8 mouse cellular contexts compared by ENCODE assay signal in the genomic region with DNA sequence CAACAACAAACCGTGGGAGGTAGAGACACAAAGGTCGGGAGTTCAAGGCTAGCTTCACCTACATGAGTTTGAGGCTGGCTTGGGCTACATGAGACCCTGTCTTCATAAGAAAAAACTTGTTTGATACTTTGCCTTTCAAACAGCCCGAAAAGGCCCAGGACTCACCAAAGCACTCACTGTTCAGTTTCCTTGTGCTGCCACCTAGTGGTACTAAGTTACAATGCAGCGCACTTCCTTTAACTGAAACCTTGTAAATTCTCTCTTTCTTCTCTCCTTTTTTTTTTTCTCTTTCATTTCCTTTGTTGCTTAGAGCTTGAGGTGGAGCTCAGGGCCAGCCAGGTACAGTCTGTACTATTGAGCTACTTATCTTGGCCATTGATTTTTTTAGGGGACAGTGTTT. TPM values are rescaled to one million over a fixed set of nuclear protein-coding genes. Genes with fewer than 3 reads are reported as not detected.
DNase-seq lines count a peak whose midpoint lies in the region; ATAC-seq and TF ChIP-seq lines count a peak whose summit lies in the region.
"Had no signal": no experiment of that assay in that cellular context is flagged by ENCODE, and none has a peak within 500 bp of the region (broad histone marks: within the 10 kb centered on the region; RNA-seq: fewer than 3 reads in every experiment).

No protein-coding gene starts in this region.

- H3K4me2 ChIP-seq in CH12.LX (ENCODE audit: insufficient read depth, low read depth, poor library complexity, severe bottlenecking): no peak overlapping the region

- peak; percentile 71 for TF ChIP-seq RAD21 in CH12.LX (IDR thresholded peaks at IDR 0.05; ENCODE audit: low read depth, low read length)

- peak in 1 of 2 experiments; percentile 42 for DNase-seq in layer of hippocampus, adult 2 months (ENCODE audit: low spot score in 2 of 2)
- DNase-seq in layer of hippocampus, postnatal 25 days (ENCODE audit: extremely low spot score in 1 of 2, low spot score in 1 of 2): no peak
- DNase-seq in CH12.LX (ENCODE audit: extremely low read depth): peak; percentile 60
- DNase-seq in kidney, postnatal 4 days: peak; percentile 32 to 53
- peak; percentile 2 for DNase-seq in retina, adult 2 months (ENCODE audit: low read depth, low spot score)

- H3K4me3 ChIP-seq in layer of hippocampus, adult 2 months: no peak overlapping the region
- H3K4me3 ChIP-seq in CH12.LX (replicated peaks in 1 of 3; ENCODE audit: low read depth in 2 of 3, low read length in 2 of 3, poor library complexity in 1 of 3): no peak overlapping the region
- H3K4me3 ChIP-seq: megakaryocyte, embryonic 14.5 days had no signal

- dilution Hi-C loops in CH12.LX (cut with MboI; ENCODE audit: extremely low pct_ligation_motif_present, extremely low pct_unique_long_range_greater_than_20kb, low sequenced_read_pairs): no loop called here

- no peaks in the 10 kb centered on the region for H3K79me2 ChIP-seq in CH12.LX (replicated peaks; ENCODE audit: control insufficient read depth, extremely low read depth, insufficient read depth, poor library complexity, severe bottlenecking)

- H3K36me3 ChIP-seq in CH12.LX (replicated peaks in 1 of 2; ENCODE audit: control insufficient read depth in 1 of 2, insufficient read depth in 1 of 2, low read length in 1 of 2): peaks cover 0 to 2% of the 10 kb centered on the region in 2 experiments

- H3K27me3 ChIP-seq in CH12.LX (replicated peaks): no peaks in the 10 kb centered on the region
- H3K27me3 ChIP-seq: megakaryocyte, embryonic 14.5 days had no signal

- peak; percentile 77 for ATAC-seq in activated CD4-positive, CD25-positive, alpha-beta regulatory T cell, adult 4 months
- ATAC-seq in erythroblast, adult 5-6 weeks (replicated peaks; ENCODE audit: low FRiP score, poor library complexity, severe bottlenecking): peak; percentile 69; the same call in 1 of the 2 replicates

- no peak overlapping the region for H3K27ac ChIP-seq in layer of hippocampus, adult 2 months
- no peak overlapping the region for H3K27ac ChIP-seq in CH12.LX (ENCODE audit: insufficient read depth, low read depth)

- no peak overlapping the region for H3K9ac ChIP-seq in CH12.LX (ENCODE audit: insufficient read depth, low read depth)

- no peaks in the 10 kb centered on the region for H3K9me3 ChIP-seq in CH12.LX (replicated peaks; ENCODE audit: low read length)
- H3K9me3 ChIP-seq: megakaryocyte, embryonic 14.5 days had no signal

- no peaks in the 10 kb centered on the region for H3K4me1 ChIP-seq in CH12.LX (ENCODE audit: control insufficient read depth in 1 of 2, insufficient read depth in 2 of 2)
- H3K4me1 ChIP-seq: megakaryocyte, embryonic 14.5 days had no signal

- peak; percentile 87 for TF ChIP-seq CTCF in layer of hippocampus, adult 2 months (conservative IDR thresholded peaks at IDR 0.05)
- TF ChIP-seq CTCF in CH12.LX (conservative IDR thresholded peaks at IDR 0.05 in 1 of 2, IDR thresholded peaks at IDR 0.05 in 1 of 2; ENCODE audit: low read depth in 2 of 2, low read length in 2 of 2): peak; percentile 33 to 70; a peak in 3 of 4 replicates

- no peak for TF ChIP-seq EP300 in CH12.LX (IDR thresholded peaks at IDR 0.05; ENCODE audit: low read length)

- no peak for TF ChIP-seq POLR2A in CH12.LX (IDR thresholded peaks at IDR 0.05; ENCODE audit: low read depth, low read length)

- in situ Hi-C loops in CH12.LX (cut with MboI; ENCODE audit: low pct_ligation_motif_present, low pct_unique_long_range_greater_than_20kb, low sequenced_read_pairs): loop anchor here (25.0 kb wide), 1 partner anchor 181 kb away; the partner anchor contains the start of gene Cldn34b2

TF ChIP-seq in CH12.LX, 34 proteins besides CTCF, POLR2A, EP300 and RAD21:
- TF ChIP-seq NRF1 (IDR thresholded peaks at IDR 0.05; ENCODE audit: low read depth, low read length) (no peak), CHD1 (IDR thresholded peaks at IDR 0.05; ENCODE audit: low read depth, low read length) (no peak), MAZ (IDR thresholded peaks at IDR 0.05; ENCODE audit: low read depth, low read length) (no peak), UBTF (IDR thresholded peaks at IDR 0.05; ENCODE audit: low read depth, low read length) (no peak), SIN3A (IDR thresholded peaks at IDR 0.05; ENCODE audit: low read length) (no peak), ZC3H11A (IDR thresholded peaks at IDR 0.05; ENCODE audit: low read depth, low read length) (no peak), CHD2 (IDR thresholded peaks at IDR 0.05; ENCODE audit: low read length) (no peak), ELF1 (IDR thresholded peaks at IDR 0.05; ENCODE audit: low read depth, low read length) (peak; percentile 30; the same call in 1 of the 2 replicates), MEF2A (IDR thresholded peaks at IDR 0.05; ENCODE audit: borderline replicate concordance, low read depth, low read length) (no peak), BHLHE40 (IDR thresholded peaks at IDR 0.05; ENCODE audit: low read depth, low read length) (no peak), GABPA (IDR thresholded peaks at IDR 0.05; ENCODE audit: insufficient replicate concordance, low read depth, low read length) (no peak), ZNF384 (IDR thresholded peaks at IDR 0.05; ENCODE audit: low read depth, low read length) (peak; percentile 52), TBP (conservative IDR thresholded peaks at IDR 0.05; ENCODE audit: low read depth, low read length) (no peak), KAT2A (IDR thresholded peaks at IDR 0.05; ENCODE audit: insufficient replicate concordance, low read length) (no peak), ETS1 (conservative IDR thresholded peaks at IDR 0.05; ENCODE audit: low read depth, low read length) (no peak), MXI1 (IDR thresholded peaks at IDR 0.05; ENCODE audit: low read depth, low read length) (no peak), USF1 (IDR thresholded peaks at IDR 0.05; ENCODE audit: low read depth, low read length) (no peak), RCOR1 (conservative IDR thresholded peaks at IDR 0.05; ENCODE audit: low read depth, low read length) (no peak), TCF12 (IDR thresholded peaks at IDR 0.05; ENCODE audit: low read depth, low read length) (no peak), USF2 (conservative IDR thresholded peaks at IDR 0.05; ENCODE audit: low read depth, low read length) (no peak), SMC3 (IDR thresholded peaks at IDR 0.05; ENCODE audit: low read depth, low read length) (peak; percentile 65), POLR2AphosphoS2 (IDR thresholded peaks at IDR 0.05; ENCODE audit: low read depth, low read length) (no peak), JUN (IDR thresholded peaks at IDR 0.05; ENCODE audit: insufficient read depth, low read depth, low read length) (no peak), ZKSCAN1 (IDR thresholded peaks at IDR 0.05; ENCODE audit: borderline replicate concordance, low read depth, low read length) (no peak)
TF ChIP-seq in CH12.LX: peak in this region for 3.

RNA-seq across cellular contexts. Expression of gene Prdx4, which starts 22.5 kb away (rescaled TPM):
- total RNA-seq in layer of hippocampus, adult 2 months (2021): 10 to 100 TPM; 15.2 to 20.7 TPM
- 10 to 100 TPM; 15.4 to 20.5 TPM for total RNA-seq in layer of hippocampus, postnatal 25 days (2021)
- 192 and 208 TPM in 2 replicates for total RNA-seq in CH12.LX (2012; rRNA removed)
- total RNA-seq in CH12.LX (2014; rRNA removed): 193 and 194 TPM in 2 replicates
- 87.3 and 101 TPM in 2 replicates for polyA plus RNA-seq in CH12.LX (2012; ENCODE audit: insufficient read length, low read depth)
- polyA plus RNA-seq in activated CD4-positive, CD25-positive, alpha-beta regulatory T cell, adult 4 months (2017; shearing (Covaris generic)): 10 to 100 TPM; 53.5 to 53.6 TPM
- total RNA-seq in erythroblast, adult 5-6 weeks (2015; ENCODE audit: low replicate concordance): 13.0 and 15.0 TPM in 2 replicates
- 9.1 and 10.6 TPM in 2 replicates for total RNA-seq in erythroblast, adult 5-6 weeks (2017; ENCODE audit: low replicate concordance)

RNA-seq across cellular contexts. Expression of gene Acot9, which starts 55.8 kb away (rescaled TPM):
- total RNA-seq in layer of hippocampus, adult 2 months (2021): 10 to 100 TPM; 19.3 to 19.8 TPM
- 10 to 100 TPM; 19.2 to 20.0 TPM for total RNA-seq in layer of hippocampus, postnatal 25 days (2021)
- total RNA-seq in CH12.LX (2012; rRNA removed): 39.1 and 44.7 TPM in 2 replicates
- 70.6 and 89.5 TPM in 2 replicates for total RNA-seq in CH12.LX (2014; rRNA removed)
- 45.4 and 46.2 TPM in 2 replicates for polyA plus RNA-seq in CH12.LX (2012; ENCODE audit: insufficient read length, low read depth)
- polyA plus RNA-seq in activated CD4-positive, CD25-positive, alpha-beta regulatory T cell, adult 4 months (2017; shearing (Covaris generic)): 100 to 1,000 TPM; 113 to 123 TPM
- total RNA-seq in erythroblast, adult 5-6 weeks (2015; ENCODE audit: low replicate concordance): 15.0 and 24.2 TPM in 2 replicates
- 12.8 and 18.7 TPM in 2 replicates for total RNA-seq in erythroblast, adult 5-6 weeks (2017; ENCODE audit: low replicate concordance)

Comparison
In these comparisons a context has a peak if more than half of its experiments do, and no peak if none do; other contexts are left out.
1. DNase-seq: peak in CH12.LX (single experiment), kidney, postnatal 4 days (2 of 2) and retina, adult 2 months (single experiment); none in layer of hippocampus, postnatal 25 days (0 of 2).
2. RNA of gene Prdx4, which starts 22.5 kb away (total RNA-seq): 192 to 208 TPM in CH12.LX; 15.2 to 20.7 TPM in layer of hippocampus, adult 2 months, 15.4 to 20.5 TPM in layer of hippocampus, postnatal 25 days and 9.1 to 15.0 TPM in erythroblast, adult 5-6 weeks; every median in the first group is over 4 times any median in the second.